Mouse (Mus musculus) cerebellum, adult 2 months (tissue): ENCODE results near the gene Rbfox1.

Source experiments
- CTCF ChIP-seq: fragments of 200-500 bp; IDR thresholded peaks from 2 replicates; pipeline ENCODE4 v1.5.1; 2011; ENCODE audit warnings: low read depth, mild to moderate bottlenecking, control low read depth, low read length, moderate library complexity, borderline replicate concordance; ENCODE audit not compliant: insufficient read depth
- POLR2A ChIP-seq: fragments of 200-500 bp; IDR thresholded peaks from 2 replicates; pipeline ENCODE4 v1.6.1; 2011; ENCODE audit warnings: low read length, control low read depth, borderline replicate concordance; ENCODE audit not compliant: insufficient read depth

- peak; percentile 52; the same call in 1 of the 2 replicates for TF ChIP-seq CTCF
- no peak for TF ChIP-seq POLR2A
Observed at GRCm38 (mm10) chr16:6455349-6455748, 570.2 kb downstream of the Rbfox1 start.
